Mouse (Mus musculus): ENCODE measurements around the gene Mrps25.

- TF ChIP-seq CTCF (IDR thresholded peaks at IDR 0.05; ENCODE audit: extremely low read depth, insufficient read depth, low read length) (no peak), POLR2A (IDR thresholded peaks at IDR 0.05; ENCODE audit: extremely low read depth, insufficient read depth, low read length) (no peak)
Observed at GRCm38 (mm10) chr6:92199414-92199813, 15.6 kb upstream of the Mrps25 start.
